Mouse (Mus musculus): Measurements from ENCODE around the gene Fkbpl.

Fkbpl gene

GRCm38 (mm10) chr17:34627093-34627942 is 17.2 kb upstream of the Fkbpl start:
- peak; percentile 91 for DNase-seq

GRCm38 (mm10) chr17:34627943-34628643 is 16.5 kb upstream of the Fkbpl start, which contains the start of gene Ppt2:
Gene Ppt2, minus strand, starts transcription at chr17:34628510.
- DNase-seq = peak; percentile 85

GRCm38 (mm10) chr17:34628644-34628967 is 16.0 kb upstream of the Fkbpl start:
- DNase-seq = no peak

- peak; percentile 82 for DNase-seq
Measured at GRCm38 (mm10) chr17:34629221-34629751, 15.3 kb upstream of the Fkbpl start, which contains the start of gene Prrt1. Gene Prrt1, plus strand, starts transcription at chr17:34629533.

- peak; percentile 86 for DNase-seq
Measured at GRCm38 (mm10) chr17:34629796-34630603, 14.6 kb upstream of the Fkbpl start.

DNA sequence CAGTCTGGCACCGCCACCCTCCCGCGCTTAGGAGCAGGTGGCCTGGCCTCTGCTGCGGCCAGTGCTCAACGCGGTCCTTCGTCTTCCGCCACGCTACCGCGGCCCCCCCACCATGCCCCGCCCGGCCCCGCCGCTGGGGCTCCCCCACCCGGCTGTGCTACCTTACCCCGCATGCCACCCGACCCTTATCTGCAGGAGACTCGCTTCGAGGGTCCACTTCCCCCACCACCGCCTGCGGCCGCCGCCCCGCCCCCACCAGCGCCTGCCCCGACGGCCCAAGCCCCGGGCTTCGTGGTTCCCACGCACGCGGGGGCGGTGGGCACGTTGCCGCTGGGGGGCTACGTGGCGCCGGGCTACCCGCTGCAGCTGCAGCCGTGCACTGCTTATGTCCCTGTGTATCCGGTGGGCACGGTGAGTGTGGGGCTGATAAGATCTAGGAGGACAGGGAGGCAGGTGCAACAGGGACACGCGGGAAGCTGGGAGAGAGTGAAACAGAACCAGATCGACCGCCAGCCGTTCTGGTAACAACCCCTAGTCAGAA is 13.7 kb upstream of the Fkbpl start:
- DNase-seq = peak; percentile 68

GRCm38 (mm10) chr17:34631647-34632046 is 12.9 kb upstream of the Fkbpl start:
- peak; percentile 77 for DNase-seq

DNA sequence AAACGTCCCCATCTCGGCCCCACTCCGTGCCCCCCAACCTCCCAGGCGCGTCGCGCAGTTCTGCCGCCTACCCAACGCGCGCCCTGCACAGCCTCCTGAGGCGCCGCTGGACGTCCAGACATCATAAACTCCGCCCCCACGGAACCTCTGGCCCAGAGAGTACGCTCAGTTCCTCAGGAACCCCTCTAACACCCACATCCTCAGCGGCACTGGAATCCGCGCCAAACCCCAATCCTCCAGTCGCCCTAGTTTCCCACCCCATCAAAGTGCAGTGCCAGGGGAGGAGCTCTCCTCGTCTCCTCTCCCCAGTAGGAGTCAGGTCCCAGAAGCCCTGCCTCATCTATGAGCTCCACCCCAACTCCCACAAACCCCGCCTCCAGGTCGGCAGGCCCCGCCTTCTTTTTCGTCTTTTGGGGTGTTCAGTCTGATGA is 12.3 kb upstream of the Fkbpl start:
- DNase-seq = peak; percentile 93

- DNase-seq = no peak
Measured at GRCm38 (mm10) chr17:34635671-34636070, 8.9 kb upstream of the Fkbpl start.

- no peak for DNase-seq
Measured at GRCm38 (mm10) chr17:34637459-34637858, 7.1 kb upstream of the Fkbpl start.

DNA sequence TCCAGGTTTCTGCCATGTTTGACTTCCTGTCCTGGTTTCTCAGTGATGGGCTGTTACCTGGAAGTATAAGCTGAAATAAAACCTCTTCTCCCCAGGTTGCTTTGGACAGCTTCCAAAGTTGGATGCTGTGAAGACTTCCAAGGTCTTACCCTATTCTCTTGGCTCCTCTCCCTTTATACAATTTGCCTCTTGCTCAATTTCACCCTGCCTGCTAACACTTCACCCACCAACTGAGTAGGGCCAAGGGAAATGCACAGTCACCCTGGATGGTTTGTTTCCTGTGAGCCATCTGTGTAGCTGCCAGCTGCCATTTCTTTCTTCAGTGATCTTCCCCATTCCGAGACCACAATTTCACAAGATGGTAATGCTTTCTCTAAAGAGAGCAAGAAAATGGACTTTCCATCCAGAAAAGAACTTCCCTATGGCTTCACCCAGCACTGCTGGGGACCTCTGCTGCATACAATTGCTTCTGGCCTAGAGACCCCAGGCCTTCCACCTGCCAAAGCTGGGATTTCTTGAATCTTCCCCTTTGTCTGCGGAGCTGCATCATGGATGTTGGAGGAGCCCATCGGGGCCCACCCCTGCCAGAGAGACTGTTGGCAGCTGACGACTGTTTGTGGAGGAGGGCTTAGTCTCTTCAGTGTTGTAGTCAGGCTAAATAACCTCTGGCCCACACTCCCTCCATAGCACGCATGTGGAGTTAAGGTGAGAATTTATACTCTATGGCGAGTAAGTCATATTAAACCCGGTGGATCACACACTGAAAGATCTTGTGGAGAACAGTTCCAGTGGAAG is 4.9 kb upstream of the Fkbpl start:
- peak; percentile 58 for DNase-seq

DNA sequence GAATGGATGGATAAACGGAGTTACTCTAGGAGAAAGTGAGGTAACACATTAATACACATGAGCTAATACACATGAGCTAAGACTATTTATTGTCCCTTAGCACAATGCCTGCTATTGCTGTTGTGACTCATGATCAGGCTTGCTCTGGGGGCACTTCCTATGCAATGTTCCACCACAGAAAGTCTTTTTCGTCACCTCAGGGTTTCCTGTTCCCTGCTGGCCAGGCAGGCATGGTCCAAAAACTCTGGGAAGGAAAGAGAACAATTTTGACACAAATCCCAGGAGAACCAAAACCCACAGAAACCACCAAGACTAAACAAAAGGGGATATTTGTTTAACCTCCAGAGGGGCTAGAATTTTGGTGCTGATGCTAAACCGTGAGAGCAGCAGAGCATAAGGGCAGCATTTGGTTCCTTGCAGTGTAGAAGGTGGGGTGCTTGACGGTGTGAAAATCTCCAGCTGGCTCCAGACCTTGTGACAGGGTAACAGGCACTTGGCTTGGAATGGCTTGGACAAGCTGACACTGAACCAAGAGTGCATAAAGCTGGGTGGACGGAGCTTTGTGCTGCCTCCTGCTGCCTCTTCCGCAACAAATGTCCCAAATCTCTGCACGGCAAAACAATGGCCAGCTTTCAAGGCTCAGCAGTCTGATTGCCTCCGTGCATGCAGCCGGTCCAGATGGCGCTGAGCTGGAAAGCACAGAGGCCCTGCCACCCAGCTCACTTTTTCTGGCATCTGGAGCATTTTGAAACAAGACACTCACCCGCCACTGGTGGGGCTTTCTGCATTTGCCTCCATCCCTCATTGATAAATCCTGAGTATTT is 3.6 kb upstream of the Fkbpl start:
- peak; percentile 95 for DNase-seq

GRCm38 (mm10) chr17:34641945-34642344 is 2.6 kb upstream of the Fkbpl start:
- DNase-seq = no peak

DNA sequence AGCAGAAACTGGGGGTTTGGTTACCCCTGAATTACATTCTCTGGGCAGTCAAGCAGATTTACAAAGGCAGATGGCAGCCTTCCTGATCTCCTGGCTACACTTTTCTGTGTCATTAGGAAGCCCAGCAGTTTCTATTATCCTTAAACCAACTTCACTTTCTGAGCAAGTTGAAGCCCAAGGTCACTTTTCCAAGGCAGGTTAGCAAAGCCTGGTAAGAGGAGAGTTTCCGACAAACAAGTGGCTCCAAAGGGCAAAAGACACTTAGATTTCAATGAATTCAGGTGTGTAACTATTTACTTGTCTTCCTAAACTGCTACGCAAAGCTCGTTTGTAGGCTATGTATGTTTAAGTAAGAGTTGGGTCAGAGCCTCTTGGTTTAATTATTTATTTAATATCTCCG is 1.2 kb upstream of the Fkbpl start:
- no peak for DNase-seq

GRCm38 (mm10) chr17:34643944-34644343 is 620 bp upstream of the Fkbpl start:
- DNase-seq = peak; percentile 83

DNA sequence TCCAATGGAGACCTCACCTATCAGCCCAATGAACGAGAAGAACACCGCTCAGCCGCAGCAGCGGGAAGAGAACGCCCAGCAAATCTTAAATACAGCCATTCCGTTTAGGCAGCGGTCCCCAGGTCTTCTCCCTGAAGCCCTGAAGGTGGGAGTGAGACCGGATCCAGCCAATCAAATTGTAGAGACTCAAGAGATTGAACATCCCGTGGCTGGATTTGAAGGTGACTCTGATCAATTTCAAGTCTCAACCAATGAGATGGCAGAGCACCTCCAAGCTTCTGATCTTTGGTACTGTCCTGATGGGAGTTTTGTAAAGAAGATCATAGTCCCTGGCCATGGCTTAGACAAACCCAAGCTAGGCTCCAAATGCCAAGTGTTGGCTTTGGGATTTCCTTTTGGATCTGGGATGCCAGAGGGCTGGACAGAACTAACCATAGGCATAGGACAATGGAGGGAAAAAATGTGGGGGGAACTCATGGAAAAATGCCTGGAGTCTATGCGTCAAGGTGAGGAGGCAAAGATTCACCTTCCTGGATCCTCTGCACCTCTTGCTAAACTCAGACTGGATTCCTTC is 779 bp downstream of the Fkbpl start:
- peak; percentile 68 for DNase-seq

- DNase-seq = peak; percentile 77
Measured at GRCm38 (mm10) chr17:34645831-34646511, 1.4 kb downstream of the Fkbpl start.

- peak; percentile 98 for DNase-seq
Measured at GRCm38 (mm10) chr17:34646906-34647787, 2.6 kb downstream of the Fkbpl start, which contains the start of gene Atf6b. Gene Atf6b, plus strand, starts transcription at chr17:34647146.
